Mouse (Mus musculus): Measurements from ENCODE around the gene Zfp787. TPM values are rescaled to one million over a fixed set of nuclear protein-coding genes. Genes with fewer than 3 reads are reported as not detected.
"Not testable (repeated sequence)": the region's sequence is repeated elsewhere in the genome, so short reads cannot be mapped to it uniquely, and the experiment has no call there.

Zfp787 gene
- polyA plus RNA-seq, 1 experiment from 2014 or later: 28.0 TPM

DNA sequence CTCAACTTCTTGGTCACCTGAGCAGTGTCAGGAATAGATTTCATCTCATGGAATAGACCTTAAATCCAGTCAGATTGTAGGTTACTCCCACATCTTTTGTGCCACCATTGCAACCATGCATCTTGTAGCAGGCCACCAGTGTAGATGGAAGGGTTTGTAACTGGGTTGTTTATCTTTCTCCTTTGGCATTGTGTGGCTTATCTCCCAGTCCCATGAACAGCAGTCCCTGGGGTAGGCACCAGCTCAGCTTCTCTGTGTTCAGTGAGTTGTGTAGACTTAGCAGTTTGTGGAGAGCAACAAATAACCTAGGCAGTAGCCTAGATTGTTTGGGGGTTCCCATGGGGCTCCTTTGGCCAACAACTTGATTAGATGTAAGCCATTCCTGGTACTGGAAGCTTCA, 27.1 kb upstream of the Zfp787 start:
- Histone ChIP-seq H3K9ac (no peak overlapping the region), H3K27me3 (no peaks in the 10 kb centered on the region), H3K4me1 (no peaks in the 10 kb centered on the region), H3K36me3 (peaks cover 80% of the 10 kb centered on the region), H3K27ac (no peak overlapping the region), H3K9me3 (peaks cover 9% of the 10 kb centered on the region; the same call in 1 of the 2 replicates), H3K4me2 (no peak overlapping the region), H3K4me3 (no peak overlapping the region)
- ATAC-seq (ENCODE audit: insufficient number of reproducible peaks, insufficient read depth, low FRiP score, low TSS enrichment, low read depth): no peak

DNA sequence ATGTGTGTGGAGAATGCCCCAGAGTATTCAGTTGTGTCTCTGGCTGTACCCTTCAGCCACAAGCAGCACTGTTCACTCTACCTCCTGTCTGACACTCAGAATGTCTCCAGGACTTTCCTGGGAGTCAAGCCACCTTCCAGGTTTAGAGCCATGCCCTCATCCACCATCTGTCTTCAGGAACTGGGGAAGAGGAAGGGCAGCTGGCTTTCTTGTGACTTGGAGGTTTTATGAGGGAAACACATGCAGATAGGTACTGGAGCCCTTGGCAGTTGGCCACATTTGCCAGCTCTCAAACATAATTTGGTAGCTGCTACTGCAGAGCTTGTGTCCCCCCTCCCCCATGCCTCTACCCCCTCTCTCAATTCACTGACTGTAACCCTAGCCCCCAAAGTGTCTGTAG, 23.2 kb upstream of the Zfp787 start:
- Histone ChIP-seq H3K4me2 (no peak overlapping the region), H3K9me3 (no peaks in the 10 kb centered on the region), H3K27me3 (no peaks in the 10 kb centered on the region), H3K4me3 (no peak overlapping the region), H3K4me1 (no peaks in the 10 kb centered on the region), H3K9ac (no peak overlapping the region), H3K27ac (no peak overlapping the region), H3K36me3 (peaks cover 61% of the 10 kb centered on the region)
- no peak for ATAC-seq (ENCODE audit: insufficient number of reproducible peaks, insufficient read depth, low FRiP score, low TSS enrichment, low read depth)

DNA sequence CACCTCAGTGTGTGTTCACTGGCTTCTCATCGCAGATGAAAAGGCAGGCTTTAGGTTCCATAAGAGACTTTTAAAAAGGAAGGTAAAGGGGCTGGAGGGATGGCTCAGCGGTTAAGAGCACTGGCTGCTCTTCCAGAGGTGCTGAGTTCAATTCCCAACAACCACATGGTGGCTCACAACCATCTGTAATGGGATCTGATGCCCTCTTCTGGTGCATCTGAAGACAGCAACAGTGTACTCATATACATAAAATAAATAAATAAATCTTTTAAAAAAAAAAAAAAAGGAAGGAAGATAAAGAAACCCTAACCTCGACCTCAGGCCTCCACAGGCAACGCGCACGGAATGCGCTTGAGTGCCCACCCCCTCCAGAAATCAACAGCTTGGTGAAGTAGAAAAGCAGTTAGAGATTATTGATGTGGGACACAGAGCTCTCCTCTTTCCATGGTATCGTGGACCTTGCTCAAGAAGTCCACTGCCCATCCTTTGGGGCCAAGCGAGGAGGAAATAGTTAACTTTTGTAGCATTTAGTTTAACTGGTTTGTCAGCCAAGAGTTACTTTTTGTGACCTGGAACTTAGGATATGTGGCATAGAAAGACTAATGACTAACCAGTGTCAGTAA, 18.7 kb upstream of the Zfp787 start:
- H3K36me3 ChIP-seq: peaks cover 30% of the 10 kb centered on the region
- H3K4me1 ChIP-seq; ATAC-seq (ENCODE audit: insufficient number of reproducible peaks, insufficient read depth, low FRiP score, low TSS enrichment, low read depth); H3K4me3 ChIP-seq; H3K9ac ChIP-seq; H3K9me3 ChIP-seq; H3K27ac ChIP-seq; H3K27me3 ChIP-seq; H3K4me2 ChIP-seq: not testable (repeated sequence)
- 86% methylated on average over 9 of the region's 9 CpGs for WGBS

DNA sequence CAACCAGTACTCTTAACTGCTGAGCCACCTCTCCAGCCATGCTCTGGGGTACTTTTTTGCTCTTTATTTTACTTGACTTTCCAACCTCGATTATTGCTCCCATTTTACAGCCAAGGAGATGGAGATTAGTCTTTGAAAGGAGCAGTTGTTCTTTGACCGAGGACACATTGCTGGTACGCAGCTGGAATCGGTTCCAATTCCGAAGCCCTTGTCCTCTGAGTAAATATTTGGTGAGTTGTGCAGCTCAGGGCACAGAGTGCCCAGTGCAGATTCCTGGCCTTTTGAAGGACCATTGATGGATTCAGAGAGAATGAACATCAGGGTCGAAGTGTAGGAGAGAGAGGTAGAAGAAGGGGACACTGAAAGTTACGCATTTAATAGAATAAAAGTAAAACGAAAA, 18.1 kb upstream of the Zfp787 start:
- Histone ChIP-seq H3K9me3 (no peaks in the 10 kb centered on the region), H3K27ac (no peak overlapping the region), H3K4me2 (no peak overlapping the region), H3K9ac (no peak overlapping the region), H3K4me1 (peaks cover 6% of the 10 kb centered on the region; the same call in 1 of the 2 replicates), H3K27me3 (no peaks in the 10 kb centered on the region), H3K4me3 (no peak overlapping the region), H3K36me3 (peaks cover 28% of the 10 kb centered on the region)
- WGBS: 86% methylated on average over 8 of the region's 8 CpGs
- ATAC-seq (ENCODE audit: insufficient number of reproducible peaks, insufficient read depth, low FRiP score, low TSS enrichment, low read depth): no peak

DNA sequence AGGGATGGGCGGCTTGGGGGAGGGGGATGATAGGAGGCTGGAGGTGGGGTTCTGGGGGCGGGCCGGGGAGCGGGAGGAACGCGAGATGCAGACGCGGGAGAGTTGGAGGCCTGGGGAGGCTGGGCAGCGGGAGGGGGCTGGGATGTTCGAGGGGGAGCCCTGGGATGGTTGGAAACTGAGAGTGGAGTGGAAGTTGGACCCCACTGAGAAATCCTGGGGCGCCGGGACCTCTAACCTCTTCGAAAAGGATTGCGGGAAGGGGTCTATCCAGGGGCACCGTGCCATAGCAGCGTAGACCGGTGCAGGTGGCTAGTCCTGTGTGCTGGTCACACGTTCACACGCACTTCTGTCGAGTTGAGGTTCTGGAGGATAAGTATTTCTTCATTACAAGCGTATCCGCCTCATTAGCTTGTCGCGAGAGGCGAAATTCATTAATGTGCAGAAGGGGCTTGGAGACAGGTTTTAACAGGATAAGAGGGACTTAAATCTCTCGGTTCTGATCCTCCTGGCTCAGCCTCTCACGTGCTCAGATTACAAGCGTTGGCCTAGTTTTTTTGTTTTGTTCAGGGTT, 17.0 kb upstream of the Zfp787 start:
- no peaks in the 10 kb centered on the region for H3K27me3 ChIP-seq
- H3K4me2 ChIP-seq: peak overlapping the region; percentile 81
- WGBS: under 1% methylated on average over 28 of the region's 28 CpGs
- H3K27ac ChIP-seq: peak overlapping the region; percentile 74
- ATAC-seq (ENCODE audit: insufficient number of reproducible peaks, insufficient read depth, low FRiP score, low TSS enrichment, low read depth): peak; percentile 17; the same call in 1 of the 2 replicates
- peaks cover 6% of the 10 kb centered on the region; the same call in 1 of the 2 replicates for H3K4me1 ChIP-seq
- no peaks in the 10 kb centered on the region for H3K9me3 ChIP-seq
- peak overlapping the region; percentile 67 for H3K4me3 ChIP-seq
- peaks cover 17% of the 10 kb centered on the region for H3K36me3 ChIP-seq
- peak overlapping the region; percentile 83 for H3K9ac ChIP-seq

DNA sequence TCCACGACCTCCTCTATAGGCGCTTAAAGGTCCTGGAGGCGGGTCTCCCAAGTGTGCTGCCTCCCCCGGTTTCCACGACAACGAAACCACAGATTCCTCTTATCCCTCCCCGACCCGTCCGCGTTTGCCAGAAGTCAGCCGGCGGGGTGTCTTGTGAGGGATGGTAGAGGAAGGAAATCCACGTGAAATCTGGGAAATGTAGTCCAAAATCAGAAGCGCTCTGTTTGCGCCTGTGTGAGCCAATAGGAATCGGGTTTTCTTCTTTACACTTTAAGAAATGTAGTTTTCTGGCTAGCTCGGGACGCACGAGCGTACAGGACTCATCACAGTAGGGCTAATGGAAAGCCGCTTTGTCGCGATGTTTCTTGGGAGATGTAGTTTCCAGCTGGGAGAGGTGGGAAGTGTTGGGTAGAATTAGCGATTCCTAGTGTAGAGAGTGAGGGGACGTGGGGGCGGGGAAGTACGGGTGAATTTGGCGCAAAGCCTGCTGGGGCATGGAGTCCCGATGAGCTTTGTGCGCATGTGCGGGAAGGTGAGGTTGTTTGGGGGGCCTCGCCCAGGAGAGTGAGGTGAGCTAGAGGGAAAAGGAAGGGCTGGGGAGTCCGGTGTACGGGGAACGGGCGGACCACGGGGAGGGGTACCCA, 16.3 kb upstream of the Zfp787 start, which contains the start of gene Zfp444:
Gene Zfp444 (plus strand): TSS at position 221 of the 644 bp plus-strand sequence.
- no peaks in the 10 kb centered on the region for H3K27me3 ChIP-seq
- ATAC-seq (ENCODE audit: insufficient number of reproducible peaks, insufficient read depth, low FRiP score, low TSS enrichment, low read depth): peak; percentile 94
- under 1% methylated on average over 37 of the region's 37 CpGs for WGBS

DNA sequence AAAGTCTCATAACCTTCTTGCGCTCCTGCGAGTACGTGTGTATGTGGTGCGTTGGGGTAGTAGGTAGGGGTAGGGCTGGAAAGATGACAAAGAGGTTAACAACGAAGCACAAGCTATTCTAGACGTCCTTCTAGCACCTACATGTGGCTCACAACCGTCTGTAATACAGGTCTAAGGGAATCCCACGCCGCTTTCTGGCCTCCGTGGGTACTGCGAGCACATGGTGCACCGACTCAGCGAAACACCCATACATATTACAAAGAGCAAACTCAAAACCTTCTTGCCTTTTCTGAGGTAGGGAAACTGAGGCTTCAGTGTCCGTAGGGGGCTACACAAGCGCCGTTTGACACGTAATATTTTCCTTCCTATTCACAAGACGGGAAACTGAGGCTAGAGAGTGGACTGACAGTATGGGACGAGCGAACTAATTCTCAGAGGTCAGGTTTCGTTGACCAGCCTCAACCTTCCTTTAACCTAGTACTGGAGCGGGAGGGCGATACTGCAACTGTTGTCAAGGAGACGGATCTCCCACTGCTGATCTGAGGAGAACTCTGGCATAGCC, 15.7 kb upstream of the Zfp787 start:
- Histone ChIP-seq H3K27ac (peak overlapping the region; percentile 84), H3K27me3 (no peaks in the 10 kb centered on the region), H3K9ac (peak overlapping the region; percentile 62), H3K4me1 (peaks cover 6% of the 10 kb centered on the region; the same call in 1 of the 2 replicates), H3K4me2 (peak overlapping the region; percentile 81), H3K36me3 (peaks cover 11% of the 10 kb centered on the region; the same call in 1 of the 2 replicates), H3K4me3 (peak overlapping the region; percentile 67), H3K9me3 (no peaks in the 10 kb centered on the region)
- peak; percentile 29; the same call in 1 of the 2 replicates for ATAC-seq (ENCODE audit: insufficient number of reproducible peaks, insufficient read depth, low FRiP score, low TSS enrichment, low read depth)
- under 1% methylated on average over 24 of the region's 24 CpGs for WGBS

More for the DNA sequence above, 16.3 kb upstream of the Zfp787 start, which contains the start of gene Zfp444:
- H3K9ac ChIP-seq: peak within 1 kb of the TSS; percentile 83
- H3K4me1 ChIP-seq: peaks cover 6% of the 10 kb centered on the region; the same call in 1 of the 2 replicates
- no peaks in the 10 kb centered on the region for H3K9me3 ChIP-seq
- H3K27ac ChIP-seq: peak within 1 kb of the TSS; percentile 84
- H3K4me2 ChIP-seq: peak within 1 kb of the TSS; percentile 81
- peak within 1 kb of the TSS; percentile 67 for H3K4me3 ChIP-seq
- peaks cover 15% of the 10 kb centered on the region for H3K36me3 ChIP-seq

DNA sequence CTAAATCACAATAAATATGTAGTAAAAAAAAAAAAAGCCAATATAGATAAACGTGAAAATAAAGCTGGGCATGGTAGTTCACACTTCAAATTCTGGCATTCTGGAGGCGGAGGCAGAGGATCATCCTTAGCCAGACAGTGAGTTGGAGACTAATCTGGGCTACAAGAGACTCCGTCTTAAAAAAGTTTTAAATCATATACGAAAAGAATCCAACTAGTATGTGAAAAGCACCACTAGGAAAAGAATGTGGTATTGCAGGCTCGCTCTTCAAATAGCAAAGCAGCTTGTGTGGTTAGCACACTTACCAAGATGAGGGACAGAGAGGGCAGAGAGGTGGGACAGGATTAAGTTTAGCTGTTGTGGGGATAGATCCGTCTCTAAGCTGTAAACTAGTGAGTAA, 15.1 kb upstream of the Zfp787 start:
- Histone ChIP-seq H3K4me2 (peak overlapping the region; percentile 81), H3K27ac (peak overlapping the region; percentile 84; the same call in 1 of the 2 replicates)
- WGBS: 38% methylated on average over 6 of the region's 6 CpGs

DNA sequence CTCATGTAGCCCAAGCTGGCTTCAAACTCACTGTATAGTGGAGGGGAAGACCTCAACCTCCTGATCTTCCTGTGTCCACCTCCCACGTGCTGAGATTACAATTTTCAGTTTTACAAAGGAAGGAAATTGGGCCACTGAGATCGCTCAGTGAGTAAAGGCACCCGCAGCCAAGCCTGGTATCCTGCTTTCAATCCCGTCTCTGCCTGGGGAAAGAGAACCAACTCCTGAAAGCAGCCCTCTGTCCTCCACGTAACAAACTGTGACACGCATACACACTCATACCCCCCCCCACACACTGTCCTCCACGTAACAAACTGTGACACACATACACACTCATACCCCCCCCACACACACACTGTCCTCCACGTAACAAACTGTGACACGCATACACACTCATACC, 14.6 kb upstream of the Zfp787 start:
- Histone ChIP-seq H3K36me3 (peaks cover 5% of the 10 kb centered on the region; the same call in 1 of the 2 replicates), H3K4me3 (no peak overlapping the region), H3K27me3 (no peaks in the 10 kb centered on the region), H3K27ac (no peak overlapping the region), H3K4me2 (no peak overlapping the region), H3K9me3 (no peaks in the 10 kb centered on the region), H3K4me1 (peaks cover 6% of the 10 kb centered on the region; the same call in 1 of the 2 replicates), H3K9ac (no peak overlapping the region)
- ATAC-seq (ENCODE audit: insufficient number of reproducible peaks, insufficient read depth, low FRiP score, low TSS enrichment, low read depth): no peak
- WGBS: 75% methylated on average over 9 of the region's 9 CpGs

More for the DNA sequence above, 15.1 kb upstream of the Zfp787 start:
- no peak for ATAC-seq (ENCODE audit: insufficient number of reproducible peaks, insufficient read depth, low FRiP score, low TSS enrichment, low read depth)
- peaks cover 6% of the 10 kb centered on the region; the same call in 1 of the 2 replicates for H3K4me1 ChIP-seq
- H3K9me3 ChIP-seq: no peaks in the 10 kb centered on the region
- H3K36me3 ChIP-seq: peaks cover 10% of the 10 kb centered on the region; the same call in 1 of the 2 replicates
- H3K9ac ChIP-seq: peak overlapping the region; percentile 62; the same call in 1 of the 2 replicates
- H3K27me3 ChIP-seq: no peaks in the 10 kb centered on the region
- peak overlapping the region; percentile 67 for H3K4me3 ChIP-seq

DNA sequence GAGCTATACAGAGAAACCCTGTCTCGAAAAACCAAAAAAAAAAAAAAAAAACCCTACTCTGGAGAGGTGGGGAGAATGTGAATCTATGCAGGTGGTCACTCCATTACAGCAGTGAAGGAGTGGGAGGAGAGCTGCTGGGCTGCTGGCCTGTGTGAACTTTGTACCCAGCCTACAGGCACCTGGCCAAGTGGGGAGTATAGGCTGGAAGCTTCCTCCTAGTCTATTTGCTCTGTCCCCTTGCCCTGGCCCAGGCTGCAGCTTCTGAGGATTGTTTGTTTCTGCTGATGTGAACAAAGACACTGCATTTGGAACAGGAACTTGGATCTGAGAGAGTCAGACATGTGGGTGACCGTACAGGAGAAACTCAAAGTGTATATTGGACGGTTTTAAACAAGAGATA, 13.6 kb upstream of the Zfp787 start:
- Histone ChIP-seq H3K36me3 (no peaks in the 10 kb centered on the region), H3K27me3 (no peaks in the 10 kb centered on the region), H3K9me3 (no peaks in the 10 kb centered on the region), H3K9ac (0 out of 2 replicates have a peak overlapping the region, but pooled peaks have one; percentile 16), H3K4me3 (no peak overlapping the region), H3K4me2 (no peak overlapping the region), H3K4me1 (peaks cover 6% of the 10 kb centered on the region; the same call in 1 of the 2 replicates), H3K27ac (no peak overlapping the region)
- 68% methylated on average over 3 of the region's 3 CpGs for WGBS
- no peak for ATAC-seq (ENCODE audit: insufficient number of reproducible peaks, insufficient read depth, low FRiP score, low TSS enrichment, low read depth)

DNA sequence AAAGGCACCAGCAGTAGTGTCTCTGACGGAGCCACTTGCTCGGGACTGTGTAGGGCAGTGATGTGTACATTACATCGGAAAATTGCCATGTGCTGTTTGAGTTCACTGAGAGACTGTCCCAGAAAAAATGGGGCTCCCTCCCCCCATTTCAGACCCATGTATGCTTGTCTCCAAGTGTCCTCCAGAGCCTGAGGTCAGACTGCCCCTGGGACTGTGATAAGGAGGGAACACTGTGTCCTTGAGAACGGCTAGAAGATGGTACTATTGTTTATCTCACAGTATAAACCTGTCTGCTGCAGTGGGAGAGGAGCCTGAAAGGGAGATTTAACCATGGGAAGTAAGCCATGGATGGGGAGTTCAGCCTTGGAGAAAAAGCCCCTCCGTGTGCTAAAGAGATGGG, 8.9 kb upstream of the Zfp787 start:
- 51% methylated on average over 5 of the region's 5 CpGs for WGBS
- Histone ChIP-seq H3K4me1 (no peaks in the 10 kb centered on the region), H3K9ac (no peak overlapping the region), H3K9me3 (no peaks in the 10 kb centered on the region), H3K4me3 (no peak overlapping the region), H3K4me2 (no peak overlapping the region), H3K27me3 (no peaks in the 10 kb centered on the region), H3K27ac (no peak overlapping the region), H3K36me3 (no peaks in the 10 kb centered on the region)
- ATAC-seq (ENCODE audit: insufficient number of reproducible peaks, insufficient read depth, low FRiP score, low TSS enrichment, low read depth): no peak
